In genomic region chr5:134571730-134572507, GRCm38 (mm10) we compare ENCODE assay signal across 8 mouse cellular contexts. TPM values are rescaled to one million over a fixed set of nuclear protein-coding genes. Genes with fewer than 3 reads are reported as not detected.
DNase-seq lines count a peak whose midpoint lies in the region; ATAC-seq and TF ChIP-seq lines count a peak whose summit lies in the region.

No protein-coding gene starts in this region.

- no peak overlapping the region for H3ac ChIP-seq in myocyte (ENCODE audit: control insufficient read depth, insufficient read length)

- 3% methylated on average over 23 of the region's 23 CpGs for WGBS in forebrain, postnatal 0 days
- 1% methylated on average over 23 of the region's 23 CpGs for WGBS in intestine, embryonic 14.5 days
- WGBS in liver, embryonic 13.5 days (ENCODE audit: insufficient replicate concordance): 1% methylated on average over 23 of the region's 23 CpGs

- no peak for TF ChIP-seq CTCF in forebrain, postnatal 0 days (IDR thresholded peaks at IDR 0.05; ENCODE audit: low read depth)

- no peaks in the 10 kb centered on the region for H3K9me3 ChIP-seq in forebrain, postnatal 0 days (ENCODE audit: low read length)
- no peaks in the 10 kb centered on the region; the same call in 1 of the 2 replicates for H3K9me3 ChIP-seq in intestine, embryonic 14.5 days (ENCODE audit: control insufficient read depth, low read length)
- no peaks in the 10 kb centered on the region for H3K9me3 ChIP-seq in liver, embryonic 13.5 days (replicated peaks)

- ATAC-seq in forebrain, postnatal 0 days: peak; percentile 88
- peak; percentile 36; the same call in 1 of the 2 replicates for ATAC-seq in intestine, embryonic 14.5 days (replicated peaks; ENCODE audit: low FRiP score, low TSS enrichment, low read depth)
- ATAC-seq in liver, embryonic 13.5 days (ENCODE audit: low read depth): peak; percentile 71

- peak overlapping the region; percentile 84 for H3K4me2 ChIP-seq in forebrain, postnatal 0 days (ENCODE audit: low read depth)
- peak overlapping the region; percentile 60 for H3K4me2 ChIP-seq in intestine, embryonic 14.5 days (ENCODE audit: low read length)
- peak overlapping the region; percentile 77 for H3K4me2 ChIP-seq in liver, embryonic 13.5 days
- peak overlapping the region; percentile 100 for H3K4me2 ChIP-seq in myocyte (ENCODE audit: low read depth)

- H3K36me3 ChIP-seq in forebrain, postnatal 0 days (ENCODE audit: insufficient read depth): no peaks in the 10 kb centered on the region
- H3K36me3 ChIP-seq in intestine, embryonic 14.5 days (ENCODE audit: control insufficient read depth, insufficient read depth, low read length): no peaks in the 10 kb centered on the region
- no peaks in the 10 kb centered on the region for H3K36me3 ChIP-seq in liver, embryonic 13.5 days
- H3K36me3 ChIP-seq in myocyte (ENCODE audit: control insufficient read depth, insufficient read depth): no peaks in the 10 kb centered on the region

- H3K4me3 ChIP-seq in forebrain, postnatal 0 days (ENCODE audit: low read depth, low read length): peak overlapping the region; percentile 52
- peak overlapping the region; percentile 55 for H3K4me3 ChIP-seq in intestine, embryonic 14.5 days (ENCODE audit: low read depth, low read length)
- peak overlapping the region; percentile 55 for H3K4me3 ChIP-seq in liver, embryonic 13.5 days (replicated peaks)
- H3K4me3 ChIP-seq in myocyte: peak overlapping the region; percentile 36

- DNase-seq in urinary bladder, postnatal 14 days (ENCODE audit: low spot score): peak; percentile 59
- no peak for DNase-seq in urinary bladder, adult 2 months (ENCODE audit: low spot score)
- DNase-seq in cerebellum, adult 8-10 months: peak; percentile 41
- DNase-seq in forebrain, postnatal 0 days: peak; percentile 80
- peak; percentile 80 for DNase-seq in intestine, embryonic 14.5 days (ENCODE audit: low spot score)
- no peak for DNase-seq in liver, embryonic 13.5 days
- no peak for DNase-seq in urinary bladder, adult 18-20 months (ENCODE audit: low spot score in 2 of 2)

- peak overlapping the region; percentile 57; the same call in 1 of the 2 replicates for H3K27ac ChIP-seq in forebrain, postnatal 0 days (ENCODE audit: low read depth, low read length)
- peak overlapping the region; percentile 60 for H3K27ac ChIP-seq in intestine, embryonic 14.5 days (ENCODE audit: low read depth)
- peak overlapping the region; percentile 6 for H3K27ac ChIP-seq in liver, embryonic 13.5 days

- no peaks in the 10 kb centered on the region for H3K79me2 ChIP-seq in myocyte (ENCODE audit: control insufficient read depth, insufficient read depth)

- TF ChIP-seq POLR2A in myocyte (IDR thresholded peaks at IDR 0.05; ENCODE audit: insufficient read length, low read depth): peak; percentile 20

- no peaks in the 10 kb centered on the region for H3K27me3 ChIP-seq in forebrain, postnatal 0 days (ENCODE audit: insufficient read depth, low read length)
- H3K27me3 ChIP-seq in intestine, embryonic 14.5 days (replicated peaks; ENCODE audit: control insufficient read depth, insufficient read depth, low read length): no peaks in the 10 kb centered on the region
- H3K27me3 ChIP-seq in liver, embryonic 13.5 days: no peaks in the 10 kb centered on the region
- no peaks in the 10 kb centered on the region for H3K27me3 ChIP-seq in myocyte (ENCODE audit: control insufficient read depth, insufficient read depth, insufficient read length)

- H3K4me1 ChIP-seq in forebrain, postnatal 0 days (ENCODE audit: insufficient read depth): peaks cover 8% of the 10 kb centered on the region; the same call in 1 of the 2 replicates
- peaks cover 14% of the 10 kb centered on the region; the same call in 1 of the 2 replicates for H3K4me1 ChIP-seq in intestine, embryonic 14.5 days (replicated peaks; ENCODE audit: control insufficient read depth, insufficient read depth, low read length)
- H3K4me1 ChIP-seq in liver, embryonic 13.5 days (replicated peaks): peaks cover 35% of the 10 kb centered on the region

- peak overlapping the region; percentile 58 for H3K9ac ChIP-seq in forebrain, postnatal 0 days
- H3K9ac ChIP-seq in intestine, embryonic 14.5 days (ENCODE audit: low read length): peak overlapping the region; percentile 40
- H3K9ac ChIP-seq in liver, embryonic 13.5 days: peak overlapping the region; percentile 58

TF ChIP-seq in myocyte, 11 proteins besides CTCF, POLR2A, EP300 and RAD21:
- TF ChIP-seq USF1 (IDR thresholded peaks at IDR 0.05; ENCODE audit: low read depth) (no peak), E2F4 (IDR thresholded peaks at IDR 0.05; ENCODE audit: insufficient read depth) (peak; percentile 9)

RNA-seq across cellular contexts. Expression of gene Rfc2, which starts 9.2 kb away (rescaled TPM):
- polyA plus RNA-seq in urinary bladder, adult 2 months (2012; rRNA removed): 69.2 and 82.6 TPM in 2 replicates
- 68.9 and 97.5 TPM in 2 replicates for total RNA-seq in forebrain, postnatal 0 days (2014; rRNA removed)
- 150 and 160 TPM in 2 replicates for polyA plus RNA-seq in forebrain, postnatal 0 days (2015; fragmentation: Nextera tagmentation; extraction: Ambion mirVana)
- polyA plus RNA-seq in intestine, embryonic 14.5 days (2014; fragmentation: Nextera tagmentation; extraction: Ambion mirVana): 298 and 318 TPM in 2 replicates
- polyA plus RNA-seq in liver, embryonic 13.5 days (2015; fragmentation: Nextera tagmentation; extraction: Ambion mirVana): 233 and 246 TPM in 2 replicates
- 69.3 TPM for polyA plus RNA-seq in myocyte (2012; fragmentation: generic; extraction: Trizol)

RNA-seq across cellular contexts. Expression of gene Syna, which starts 11.9 kb away (rescaled TPM):
- polyA plus RNA-seq in urinary bladder, adult 2 months (2012; rRNA removed): 0.09 and 0.10 TPM in 2 replicates
- not detected in 2 replicates for total RNA-seq in forebrain, postnatal 0 days (2014; rRNA removed)
- polyA plus RNA-seq in forebrain, postnatal 0 days (2015; fragmentation: Nextera tagmentation; extraction: Ambion mirVana): 0.55 and 0.97 TPM in 2 replicates
- 0.08 TPM in 1 of 2 replicates, not detected in the other for polyA plus RNA-seq in intestine, embryonic 14.5 days (2014; fragmentation: Nextera tagmentation; extraction: Ambion mirVana)
- polyA plus RNA-seq in liver, embryonic 13.5 days (2015; fragmentation: Nextera tagmentation; extraction: Ambion mirVana): not detected in 2 replicates
- 0.19 TPM for polyA plus RNA-seq in myocyte (2012; fragmentation: generic; extraction: Trizol)

RNA-seq across cellular contexts. Expression of gene Clip2, which starts 19.7 kb away (rescaled TPM):
- polyA plus RNA-seq in urinary bladder, adult 2 months (2012; rRNA removed): 11.1 and 15.6 TPM in 2 replicates
- 162 and 164 TPM in 2 replicates for total RNA-seq in forebrain, postnatal 0 days (2014; rRNA removed)
- 12.7 and 14.5 TPM in 2 replicates for polyA plus RNA-seq in forebrain, postnatal 0 days (2015; fragmentation: Nextera tagmentation; extraction: Ambion mirVana)
- 4.7 and 4.8 TPM in 2 replicates for polyA plus RNA-seq in intestine, embryonic 14.5 days (2014; fragmentation: Nextera tagmentation; extraction: Ambion mirVana)
- polyA plus RNA-seq in liver, embryonic 13.5 days (2015; fragmentation: Nextera tagmentation; extraction: Ambion mirVana): 0.37 and 0.50 TPM in 2 replicates
- 14.2 TPM for polyA plus RNA-seq in myocyte (2012; fragmentation: generic; extraction: Trizol)

RNA-seq across cellular contexts. Expression of gene Lat2, which starts 42.9 kb away (rescaled TPM):
- polyA plus RNA-seq in urinary bladder, adult 2 months (2012; rRNA removed): 6.9 TPM in 2 replicates
- 1.5 and 1.8 TPM in 2 replicates for total RNA-seq in forebrain, postnatal 0 days (2014; rRNA removed)
- polyA plus RNA-seq in forebrain, postnatal 0 days (2015; fragmentation: Nextera tagmentation; extraction: Ambion mirVana): 1.2 and 2.5 TPM in 2 replicates
- 1.9 and 2.3 TPM in 2 replicates for polyA plus RNA-seq in intestine, embryonic 14.5 days (2014; fragmentation: Nextera tagmentation; extraction: Ambion mirVana)
- polyA plus RNA-seq in liver, embryonic 13.5 days (2015; fragmentation: Nextera tagmentation; extraction: Ambion mirVana): 1.6 TPM in 2 replicates
- polyA plus RNA-seq in myocyte (2012; fragmentation: generic; extraction: Trizol): 0.59 TPM

Comparison
In these comparisons a context has a peak if more than half of its experiments do, and no peak if none do; other contexts are left out.
1. DNase-seq: peak in urinary bladder, postnatal 14 days (single experiment), cerebellum, adult 8-10 months (single experiment), forebrain, postnatal 0 days (single experiment) and intestine, embryonic 14.5 days (single experiment); none in urinary bladder, adult 2 months (single experiment), liver, embryonic 13.5 days (single experiment) and urinary bladder, adult 18-20 months (0 of 2).
2. ATAC-seq: peak in every context shown above with its lines; median percentile 88 in forebrain, postnatal 0 days; 71 in liver, embryonic 13.5 days; 36 in intestine, embryonic 14.5 days.
3. H3K27ac ChIP-seq: peak in every context shown above with its lines; median percentile 60 in intestine, embryonic 14.5 days; 57 in forebrain, postnatal 0 days; 6 in liver, embryonic 13.5 days.
4. Peak in every context shown above with its lines, with median percentiles within 50 percentile points of each other: H3K4me2 ChIP-seq, H3K4me3 ChIP-seq and H3K9ac ChIP-seq.